Mouse (Mus musculus): Measurements from ENCODE around the gene Cyp4f17.
"Not testable (repeated sequence)": the region's sequence is repeated elsewhere in the genome, so short reads cannot be mapped to it uniquely, and the experiment has no call there.

Gene Cyp4f17

GRCm38 (mm10) chr17:32505851-32506728 lies at the start of gene Cyp4f17:
Gene Cyp4f17 (plus strand): TSS chr17:32506050.
- DNase-seq, result peak; percentile 61 to 72

GRCm38 (mm10) chr17:32468494-32468893 lies 37.4 kb upstream of the Cyp4f17 start:
- no peak for DNase-seq

DNA sequence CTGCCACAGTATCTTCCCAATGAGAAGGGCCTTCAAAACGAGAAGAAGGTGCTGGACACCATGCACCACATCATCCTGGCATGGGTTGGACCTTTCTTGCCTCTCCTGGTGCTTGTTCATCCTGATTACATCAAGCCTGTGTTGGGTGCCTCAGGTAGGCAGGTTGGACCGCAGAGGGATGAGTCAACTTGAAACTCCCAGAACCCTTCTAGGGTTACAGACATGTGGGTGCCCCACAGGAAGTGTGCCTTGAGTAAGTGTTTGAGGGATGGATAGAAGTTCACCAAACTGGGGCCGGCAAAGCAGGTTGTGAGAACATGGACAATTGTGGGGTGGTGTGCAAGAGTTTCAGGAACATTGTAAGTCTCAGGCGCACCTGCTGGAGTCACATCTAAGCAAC lies 35.1 kb upstream of the Cyp4f17 start:
- DNase-seq, result no peak

- DNase-seq, result peak; percentile 27 to 44
Observed at GRCm38 (mm10) chr17:32472176-32472575, 33.7 kb upstream of the Cyp4f17 start.

DNA sequence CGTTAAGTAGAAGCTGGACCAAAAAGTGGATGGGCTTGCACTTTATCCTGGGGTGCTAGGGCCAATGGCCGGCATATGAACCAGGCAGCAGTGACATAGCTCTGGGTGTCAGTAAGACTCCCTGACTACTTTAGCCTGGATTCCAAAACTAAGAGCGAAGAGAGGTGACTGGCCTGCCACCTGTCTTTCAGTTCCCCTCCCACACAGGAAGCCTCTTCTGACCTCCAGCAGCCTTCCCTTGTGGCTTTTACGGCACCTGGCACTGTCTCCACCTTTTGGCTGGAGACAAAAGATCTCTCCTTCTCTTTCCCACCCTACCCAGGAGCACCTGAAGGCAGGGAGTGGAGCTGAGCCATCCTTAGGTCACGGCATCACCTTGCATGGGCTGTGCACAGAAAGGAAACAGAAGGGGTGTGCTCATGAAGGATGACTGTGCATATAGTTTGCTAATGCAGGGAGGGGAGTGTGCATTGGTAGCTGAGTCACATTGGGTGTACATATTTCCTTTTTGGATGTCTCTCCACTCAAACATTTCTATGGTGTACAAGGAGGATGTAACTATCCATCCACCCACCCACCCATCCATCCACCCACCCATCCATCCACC lies 30.8 kb upstream of the Cyp4f17 start:
- DNase-seq, result no peak

DNA sequence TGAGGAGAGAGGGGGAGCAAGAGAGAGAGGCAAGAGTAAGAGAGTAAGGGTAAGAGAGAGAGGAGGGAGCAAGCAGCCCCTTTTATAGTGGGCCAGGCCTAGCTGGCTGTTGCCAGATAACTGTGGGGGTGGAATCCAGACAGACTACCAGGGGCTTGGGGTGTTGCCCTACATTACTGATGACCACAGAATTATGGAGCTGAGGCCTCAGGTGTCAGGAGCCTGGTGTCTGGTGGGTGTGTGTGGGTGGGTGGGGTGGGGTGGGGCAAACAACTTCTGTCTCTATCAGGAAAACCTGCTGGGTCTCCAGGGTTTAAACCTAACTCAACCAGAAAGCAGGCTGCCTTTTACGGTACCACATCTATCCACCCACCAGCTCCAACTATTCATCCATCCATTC lies 28.6 kb upstream of the Cyp4f17 start:
- DNase-seq, result no peak

DNA sequence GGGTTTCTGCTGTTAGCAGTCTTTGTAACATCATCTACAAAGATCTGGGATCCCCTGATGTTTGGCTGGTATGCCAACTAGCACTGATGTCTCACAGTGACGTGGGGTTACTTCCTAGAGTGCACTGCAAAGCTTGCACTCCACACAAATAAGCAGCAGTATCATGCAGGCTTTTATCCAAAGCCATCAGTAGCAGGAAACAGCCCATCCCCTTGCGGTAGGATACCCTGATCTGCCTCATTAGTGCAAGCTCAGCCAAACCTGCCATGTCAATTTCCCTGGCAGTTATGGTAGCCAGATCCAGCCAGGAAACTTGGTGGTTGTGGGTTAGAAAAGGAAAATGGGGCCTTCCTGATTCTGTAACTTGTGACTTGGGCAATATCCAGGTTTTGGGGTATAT lies 27.1 kb upstream of the Cyp4f17 start:
- no peak for DNase-seq

DNA sequence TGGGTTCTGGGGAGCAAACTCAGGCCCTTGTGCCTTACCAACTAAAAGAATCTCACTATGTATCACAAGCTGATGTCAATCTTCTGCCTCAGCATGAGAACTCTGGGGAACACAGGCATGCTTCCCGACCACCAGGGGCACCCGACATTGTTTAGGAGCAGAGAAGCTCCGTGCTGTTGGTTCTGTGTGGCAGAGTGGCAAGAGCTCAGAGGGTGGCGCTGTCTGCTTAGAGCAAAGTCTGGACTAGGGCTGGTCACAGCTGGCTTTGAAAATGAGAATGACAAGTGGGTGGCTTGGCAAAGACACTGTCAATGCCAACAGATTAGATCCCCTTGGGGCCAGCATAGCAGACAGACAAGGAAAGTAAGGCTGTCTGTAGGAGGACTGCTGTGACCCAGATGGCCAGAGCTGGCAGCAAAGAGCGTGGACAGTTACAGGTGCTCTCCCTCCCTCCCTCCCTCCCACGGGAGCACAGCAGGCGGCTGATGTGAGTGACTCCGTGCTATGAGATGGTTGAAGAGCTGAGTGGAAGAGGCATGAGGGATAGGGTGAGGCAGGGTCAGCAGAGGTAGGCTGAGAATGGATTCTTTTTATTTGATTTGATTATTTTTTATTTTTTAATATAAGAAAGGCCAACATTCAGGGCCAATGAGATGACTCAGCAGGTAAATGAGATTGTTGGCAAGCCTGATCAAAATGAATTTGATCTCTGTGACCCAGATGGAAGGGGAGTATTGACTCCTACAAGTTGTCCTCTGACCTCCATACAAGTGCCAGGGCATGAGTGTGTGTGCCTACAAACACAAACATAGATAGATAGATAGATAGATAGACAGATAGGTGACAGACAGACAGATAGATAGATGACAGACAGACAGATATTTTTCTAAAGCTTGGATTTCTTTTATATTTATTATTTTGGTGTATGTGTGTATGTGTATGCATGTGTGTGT lies 26.0 kb upstream of the Cyp4f17 start:
- peak; percentile 33 to 36 for DNase-seq

- DNase-seq, result no peak
Observed at GRCm38 (mm10) chr17:32481766-32482165, 24.1 kb upstream of the Cyp4f17 start.

GRCm38 (mm10) chr17:32483200-32483599 lies 22.6 kb upstream of the Cyp4f17 start:
- DNase-seq, result peak; percentile 93

DNA sequence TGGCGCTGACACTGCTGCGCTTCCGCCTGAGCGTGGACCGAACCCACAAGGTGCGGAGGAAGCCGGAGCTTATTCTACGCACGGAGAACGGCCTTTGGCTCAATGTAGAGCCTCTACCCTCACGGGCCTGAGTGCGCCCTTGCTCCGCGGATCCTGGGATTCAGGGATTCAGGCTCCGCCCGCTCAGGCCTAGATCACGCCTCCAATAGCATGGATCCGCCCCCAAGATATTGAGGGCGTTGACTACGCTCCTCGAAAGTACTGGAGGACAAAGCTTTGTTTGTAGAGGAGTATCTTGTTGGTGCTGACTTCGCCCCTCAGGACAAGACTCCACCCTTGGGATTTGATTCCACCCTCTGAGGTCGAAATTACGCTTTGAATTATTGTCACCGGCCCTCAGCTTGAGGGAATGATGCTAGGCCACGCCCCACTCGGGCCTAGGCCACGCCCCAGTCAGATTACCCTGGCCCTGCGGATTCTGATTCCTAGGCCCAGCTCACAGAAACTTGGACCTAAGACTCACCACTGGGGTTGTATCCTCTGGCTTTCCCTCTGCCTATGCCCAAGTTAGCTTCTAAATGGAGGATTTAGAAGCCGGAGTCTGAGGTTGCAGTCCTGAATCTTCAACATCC lies 13.4 kb upstream of the Cyp4f17 start:
- DNase-seq, result peak in 1 of 2 experiments; percentile 19

DNA sequence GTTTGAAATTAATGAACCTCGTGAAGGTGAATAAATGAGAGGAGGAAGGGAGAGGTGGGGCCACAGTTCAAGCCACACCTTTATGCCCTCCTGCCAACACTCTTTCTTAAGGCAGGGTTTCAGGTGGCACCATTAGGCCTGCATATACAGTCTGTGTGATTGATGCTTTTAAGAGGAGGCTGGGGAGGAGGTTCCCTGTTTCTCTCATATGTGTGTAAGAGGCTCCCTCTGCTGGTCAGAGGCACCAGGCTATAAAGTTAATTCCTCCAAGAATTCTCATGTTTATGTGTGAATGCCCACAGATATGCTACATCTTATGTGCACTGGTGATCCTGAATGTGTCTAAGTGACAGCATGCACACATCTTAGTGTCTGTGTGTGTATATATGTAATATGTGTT lies 11.2 kb upstream of the Cyp4f17 start:
- DNase-seq, result peak; percentile 84 to 87

- not testable (repeated sequence) for DNase-seq
Observed at GRCm38 (mm10) chr17:32500511-32500910, 5.3 kb upstream of the Cyp4f17 start.

- DNase-seq, result no peak
Observed at GRCm38 (mm10) chr17:32501051-32501450, 4.8 kb upstream of the Cyp4f17 start.

GRCm38 (mm10) chr17:32503111-32503510 lies 2.7 kb upstream of the Cyp4f17 start:
- DNase-seq, result no peak

GRCm38 (mm10) chr17:32506729-32507245 lies 937 bp downstream of the Cyp4f17 start:
- peak; percentile 17 to 33 for DNase-seq

GRCm38 (mm10) chr17:32516126-32516525 lies 10.3 kb downstream of the Cyp4f17 start:
- no peak for DNase-seq

DNA sequence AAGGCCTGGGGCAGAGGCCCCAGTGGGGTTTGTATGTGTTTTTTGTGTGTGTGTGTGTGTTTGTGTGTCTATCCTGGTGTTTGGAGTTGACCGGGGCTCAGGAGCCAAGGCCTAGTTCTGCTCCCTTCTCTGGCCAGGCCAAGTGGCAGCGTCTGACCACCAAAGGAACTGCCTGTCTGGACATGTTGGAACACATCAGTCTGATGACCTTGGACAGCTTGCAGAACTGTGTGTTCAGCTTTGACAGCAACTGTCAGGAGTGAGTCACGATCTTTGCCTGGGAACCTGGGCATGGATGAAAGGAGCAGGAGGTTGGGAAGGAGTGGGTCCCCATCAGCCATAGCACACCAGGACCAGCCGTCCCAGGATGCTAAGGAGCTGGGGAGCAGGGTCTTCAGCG lies 16.1 kb downstream of the Cyp4f17 start:
- no peak for DNase-seq

GRCm38 (mm10) chr17:32522386-32522785 lies 16.5 kb downstream of the Cyp4f17 start:
- DNase-seq, result no peak

DNA sequence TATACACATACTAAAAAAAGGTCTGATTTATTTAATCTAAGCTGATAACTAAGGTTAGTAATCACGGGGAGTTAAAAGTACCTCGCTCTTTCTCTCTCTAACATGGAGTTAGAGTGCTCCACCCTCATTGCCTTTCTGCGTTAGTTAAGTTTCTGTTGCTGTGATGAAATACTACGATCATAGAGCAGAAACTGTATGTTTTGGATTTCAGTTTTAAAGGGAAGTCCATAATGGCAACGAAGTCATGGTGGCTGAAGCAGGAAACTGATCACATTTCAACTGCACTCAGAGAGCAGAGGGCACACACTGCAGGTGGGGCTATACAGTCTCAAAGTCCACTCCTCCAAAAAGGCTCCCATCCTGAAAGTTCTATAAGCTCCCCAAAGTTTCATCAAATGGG lies 17.0 kb downstream of the Cyp4f17 start:
- DNase-seq, result no peak

- no peak for DNase-seq
Observed at GRCm38 (mm10) chr17:32523895-32524294, 18.0 kb downstream of the Cyp4f17 start.

GRCm38 (mm10) chr17:32526341-32526740 lies 20.5 kb downstream of the Cyp4f17 start:
- not testable (repeated sequence) for DNase-seq

Data from cerebellum, postnatal 10 days (tissue).